Mouse (Mus musculus) mature B cell (primary cell): ENCODE measurements around the gene Copb1.

Source experiments
- in situ Hi-C: fragments of 300-500 bp; cut with MboI; formaldehyde crosslinking; loops from 2 replicates; pipeline ENCODE4 v1.14.3; 2019

The Copb1 gene

GRCm38 (mm10) chr7:114171354-114172097 is 83.0 kb downstream of the Copb1 start:
- in situ Hi-C loops, result no loop called here

GRCm38 (mm10) chr7:114169996-114170395 is 84.5 kb downstream of the Copb1 start:
- in situ Hi-C loops, result no loop called here

GRCm38 (mm10) chr7:114169381-114169780 is 85.1 kb downstream of the Copb1 start:
- in situ Hi-C loops, result no loop called here
